Mouse (Mus musculus) liver, embryonic 16.5 days (tissue): ENCODE data around the gene Slc44a3. TPM values are rescaled to one million over a fixed set of nuclear protein-coding genes. Genes with fewer than 3 reads are reported as not detected.
"Not testable (repeated sequence)": the region's sequence is repeated elsewhere in the genome, so short reads cannot be mapped to it uniquely, and the experiment has no call there.

Source experiments
- ATAC-seq: fragments of 200-750 bp; cut with Nextera tagmentation; 2 replicates; pipeline ENCODE4 v1.8.0; 2017; ENCODE audit warnings: low read depth, mild to moderate bottlenecking, moderate number of reproducible peaks, moderate library complexity
- H3K27ac ChIP-seq: fragments of 300-500 bp; sonication (generic); 2 replicates; pipeline ENCODE4 v1.5.1; 2014; ENCODE audit warnings: mild to moderate bottlenecking, low read length
- H3K27me3 ChIP-seq: fragments of 300-500 bp; sonication (generic); 2 replicates; pipeline ENCODE4 v1.6.1; 2014; ENCODE audit warnings: low read depth, low read length, mixed read lengths; ENCODE audit not compliant: control insufficient read depth, insufficient read depth
- H3K36me3 ChIP-seq: fragments of 300-500 bp; sonication (generic); 2 replicates; pipeline ENCODE4 v1.6.1; 2014; ENCODE audit warnings: mild to moderate bottlenecking; ENCODE audit not compliant: control insufficient read depth, insufficient read depth
- H3K4me1 ChIP-seq: fragments of 300-500 bp; sonication (generic); 2 replicates; pipeline ENCODE4 v1.6.1; 2014; ENCODE audit warnings: low read depth, low read length, mixed read lengths; ENCODE audit not compliant: control insufficient read depth
- H3K4me2 ChIP-seq: fragments of 300-500 bp; sonication (generic); 2 replicates; pipeline ENCODE4 v1.6.1; 2014; ENCODE audit warnings: low read depth, low read length, mixed read lengths
- H3K4me3 ChIP-seq: fragments of 300-500 bp; sonication (generic); 2 replicates; pipeline ENCODE4 v1.5.1; 2014; ENCODE audit warnings: low read depth, mild to moderate bottlenecking, low read length
- H3K9ac ChIP-seq: fragments of 300-500 bp; sonication (generic); 2 replicates; pipeline ENCODE4 v1.6.1; 2014; ENCODE audit warnings: low read depth, low read length
- H3K9me3 ChIP-seq: fragments of 300-500 bp; sonication (generic); replicated peaks from 2 replicates; pipeline ENCODE4 v1.6.1; 2016; ENCODE audit warnings: low read length; ENCODE audit not compliant: control insufficient read depth
- WGBS: fragments of 180-500 bp; shearing (Covaris S2); extraction: QIAGEN DNeasy Blood & Tissue Kit; methylation state at CpG from one replicate; pipeline ENCODE4 v1.1.7; 2014; ENCODE audit not compliant: insufficient replicate concordance; 5-methylcytosine and 5-hydroxymethylcytosine counted together
- polyA plus RNA-seq: library from polyadenylated mRNA; unstranded; fragments of >200 nt; fragmentation: Nextera tagmentation; extraction: Ambion mirVana; gene quantifications from 2 replicates; pipeline ENCODE4 v1.2.1, GENCODE M21; 2015

The Slc44a3 gene
- polyA plus RNA-seq, 1 experiment from 2014 or later: 22.8 TPM

DNA sequence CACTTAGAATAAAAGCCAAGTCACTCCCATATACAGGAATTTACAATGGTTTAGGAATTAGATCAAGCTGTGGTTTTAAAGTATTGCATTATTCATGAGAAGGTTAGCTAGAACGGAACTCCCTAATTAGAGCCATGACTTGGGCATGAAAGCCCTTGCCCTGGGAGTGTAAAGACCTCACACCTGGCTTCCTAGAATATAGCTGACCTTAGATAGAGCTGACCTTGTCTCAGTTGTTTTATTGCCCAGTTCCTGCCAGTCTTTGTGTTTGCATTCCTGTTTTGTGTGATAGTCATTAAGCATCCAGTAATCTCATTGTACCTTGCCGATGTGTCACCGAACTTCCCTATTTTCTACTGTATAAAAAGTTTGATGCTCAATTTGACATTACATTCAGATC lies 6.6 kb upstream of the Slc44a3 start:
- not testable (repeated sequence) for H3K36me3 ChIP-seq, H3K9me3 ChIP-seq, H3K4me3 ChIP-seq, ATAC-seq, H3K27ac ChIP-seq, H3K9ac ChIP-seq, H3K27me3 ChIP-seq, H3K4me2 ChIP-seq, H3K4me1 ChIP-seq
- 78% methylated on average over 3 of the region's 3 CpGs for WGBS

DNA sequence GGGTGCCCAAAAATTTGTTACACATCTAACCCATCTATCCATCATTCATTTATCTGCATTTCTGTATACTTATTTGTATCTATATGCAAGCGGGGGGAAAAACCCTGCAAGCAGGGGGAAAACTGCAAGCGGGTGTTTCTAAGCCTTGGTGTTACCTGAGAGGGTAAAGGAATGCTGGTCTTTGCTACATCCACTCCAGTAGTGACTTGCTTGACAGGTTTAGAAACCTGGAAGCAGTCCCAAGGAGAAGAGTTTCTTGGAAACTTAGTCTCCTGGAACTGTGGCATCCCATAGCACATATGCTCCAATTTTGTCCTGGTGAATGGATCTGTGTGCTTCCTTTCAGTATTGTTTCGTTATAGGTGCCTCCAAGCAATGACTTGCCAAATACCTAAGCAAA lies 5.8 kb upstream of the Slc44a3 start:
- Histone ChIP-seq H3K27me3 (no peaks in the 10 kb centered on the region), H3K4me3 (no peak overlapping the region), H3K4me2 (no peak overlapping the region), H3K9ac (no peak overlapping the region), H3K4me1 (no peaks in the 10 kb centered on the region), H3K27ac (no peak overlapping the region), H3K9me3 (no peaks in the 10 kb centered on the region), H3K36me3 (no peaks in the 10 kb centered on the region)
- ATAC-seq: no peak
- WGBS: 73% methylated on average over 3 of the region's 3 CpGs

DNA sequence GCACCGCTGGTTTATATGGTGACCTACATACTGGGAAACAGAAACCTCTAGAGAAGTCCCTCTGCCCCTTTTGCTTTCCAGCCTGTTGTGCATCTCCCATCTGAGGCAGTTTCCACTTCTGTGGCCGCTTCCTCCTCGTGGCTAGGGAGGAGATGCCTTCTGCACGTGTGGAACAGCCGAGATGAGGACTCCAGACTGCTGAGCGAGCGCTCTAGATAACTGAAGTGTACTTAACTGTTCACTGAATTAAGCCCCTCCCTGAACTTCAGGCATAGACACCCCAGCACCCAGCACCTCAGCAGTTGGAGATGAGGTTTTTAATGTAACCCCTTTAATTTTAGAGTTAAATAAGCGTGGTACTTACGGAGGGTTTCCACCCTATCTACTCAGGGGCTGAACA lies 4.6 kb upstream of the Slc44a3 start:
- 41% methylated on average over 9 of the region's 9 CpGs for WGBS
- H3K4me3 ChIP-seq: no peak overlapping the region
- no peak for ATAC-seq
- H3K27ac ChIP-seq: no peak overlapping the region
- H3K9ac ChIP-seq: no peak overlapping the region
- no peaks in the 10 kb centered on the region for H3K27me3 ChIP-seq
- no peaks in the 10 kb centered on the region for H3K4me1 ChIP-seq
- H3K4me2 ChIP-seq: no peak overlapping the region
- no peaks in the 10 kb centered on the region for H3K9me3 ChIP-seq
- H3K36me3 ChIP-seq: no peaks in the 10 kb centered on the region

DNA sequence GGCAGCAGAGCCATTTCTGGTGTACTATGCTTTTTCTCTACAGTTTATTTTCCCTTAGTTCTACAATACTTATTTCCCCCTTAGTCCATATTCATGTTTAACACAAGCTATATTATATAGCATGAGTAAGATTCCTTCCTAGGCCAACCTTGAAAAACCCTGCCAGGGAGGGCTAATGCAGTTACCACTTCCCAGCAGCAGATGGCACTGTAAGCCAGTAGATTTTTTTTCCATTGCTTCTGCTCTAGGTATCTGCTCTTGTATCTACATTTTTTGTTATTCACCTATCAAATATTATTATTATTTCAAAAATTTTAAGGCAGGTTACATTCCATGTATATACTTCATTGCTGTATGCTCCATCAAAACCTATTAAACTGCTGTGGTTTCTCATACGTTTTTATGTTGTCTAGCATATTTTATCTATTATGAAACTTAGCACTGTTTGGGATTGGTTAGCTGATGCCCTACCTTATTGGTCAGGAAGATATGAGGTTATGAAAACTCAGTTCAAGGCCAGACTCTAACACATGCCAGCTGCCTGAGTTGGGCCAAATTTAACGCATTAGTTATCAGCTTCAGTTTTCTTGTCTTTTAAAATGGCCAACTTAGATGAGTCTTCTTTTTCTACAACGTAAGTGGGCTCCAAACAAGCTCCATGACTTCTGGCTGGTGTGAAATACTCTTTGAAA lies 3.8 kb upstream of the Slc44a3 start:
- H3K9ac ChIP-seq: no peak overlapping the region
- 64% methylated on average over 3 of the region's 3 CpGs for WGBS
- H3K4me2 ChIP-seq: no peak overlapping the region
- H3K36me3 ChIP-seq: no peaks in the 10 kb centered on the region
- H3K4me3 ChIP-seq: no peak overlapping the region
- ATAC-seq: no peak
- no peak overlapping the region for H3K27ac ChIP-seq
- H3K27me3 ChIP-seq: no peaks in the 10 kb centered on the region
- no peaks in the 10 kb centered on the region for H3K4me1 ChIP-seq
- no peaks in the 10 kb centered on the region for H3K9me3 ChIP-seq

DNA sequence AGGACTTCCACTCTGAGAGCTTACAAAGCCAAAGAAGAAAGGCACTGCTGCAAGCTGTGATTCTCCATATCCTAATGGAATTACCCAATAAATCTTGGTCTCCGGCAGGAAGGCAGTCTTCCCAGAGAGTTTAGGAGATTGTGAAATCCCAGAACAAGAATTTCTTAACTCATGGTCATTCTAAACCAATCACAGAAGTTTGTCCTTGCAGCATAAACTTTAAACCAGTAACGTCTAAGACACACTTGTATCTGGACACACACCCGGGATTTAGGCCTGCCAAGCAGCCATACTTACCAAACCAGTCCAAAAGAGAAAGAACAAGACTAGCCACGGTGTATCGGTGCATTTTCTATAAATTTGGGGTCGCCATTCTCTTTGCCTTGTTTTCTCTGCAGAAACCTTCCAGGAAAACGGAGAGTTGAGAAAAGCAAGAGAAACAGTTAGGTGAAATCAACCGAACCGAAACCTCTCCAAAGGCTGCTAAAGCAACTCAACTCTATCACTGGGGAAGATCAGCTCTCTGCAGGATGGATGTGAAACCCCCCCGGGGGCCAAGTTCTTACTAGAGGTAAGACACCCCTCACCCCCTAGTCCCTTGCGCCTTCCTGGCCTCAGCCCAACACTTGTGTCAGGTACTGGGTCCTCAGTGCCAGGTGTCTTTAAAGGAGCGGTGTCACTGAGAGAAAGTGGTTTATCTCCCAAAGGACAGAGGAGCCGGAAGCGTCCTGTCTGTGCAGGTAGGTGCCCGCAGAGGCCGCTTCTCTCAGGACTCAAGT lies 645 bp downstream of the Slc44a3 start:
- ATAC-seq: peak; percentile 10; the same call in 1 of the 2 replicates
- Histone ChIP-seq H3K4me3 (peak overlapping the region; percentile 47), H3K4me1 (peaks cover 4% of the 10 kb centered on the region; the same call in 1 of the 2 replicates), H3K27ac (peak overlapping the region; percentile 76), H3K9ac (peak overlapping the region; percentile 46; the same call in 1 of the 2 replicates), H3K27me3 (no peaks in the 10 kb centered on the region), H3K4me2 (peak overlapping the region; percentile 24), H3K36me3 (no peaks in the 10 kb centered on the region), H3K9me3 (no peaks in the 10 kb centered on the region)
- WGBS: 44% methylated on average over 16 of the region's 16 CpGs

DNA sequence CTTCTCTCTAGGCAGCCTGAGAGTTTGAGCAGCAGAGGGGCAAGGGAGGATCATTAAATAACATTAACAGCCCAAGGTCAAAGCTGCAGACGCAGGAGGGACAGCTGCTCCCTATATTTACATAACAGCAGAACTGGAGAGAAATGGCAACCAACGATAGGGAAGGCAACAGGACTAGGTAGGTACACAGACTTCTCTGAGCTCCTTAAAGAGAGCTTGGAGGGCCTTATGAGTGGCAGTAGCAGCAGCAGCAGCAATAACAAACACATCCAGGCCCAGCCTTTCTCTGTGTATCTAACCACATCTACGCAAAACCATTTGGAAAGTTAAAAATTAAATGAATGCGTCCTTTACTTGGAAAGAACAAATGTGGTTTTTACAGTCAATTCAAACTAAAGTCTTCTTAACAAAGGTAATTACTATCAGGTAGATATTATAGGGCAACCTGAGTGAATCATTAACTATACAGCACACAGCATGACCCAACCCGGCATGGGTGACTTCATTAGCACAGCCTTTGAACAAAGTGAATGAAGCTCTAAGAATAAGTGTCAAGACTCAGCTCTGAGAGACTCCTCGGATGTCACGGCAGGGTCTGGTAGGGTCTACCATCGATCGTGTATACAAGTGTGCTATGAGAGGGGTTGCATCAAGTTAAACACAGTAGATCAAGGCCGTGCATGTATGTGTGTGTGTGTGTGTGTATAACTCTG lies 1.5 kb downstream of the Slc44a3 start:
- peak overlapping the region; percentile 34 for H3K4me2 ChIP-seq
- ATAC-seq: peak; percentile 65
- H3K27ac ChIP-seq: peak overlapping the region; percentile 76
- H3K36me3 ChIP-seq: no peaks in the 10 kb centered on the region
- H3K4me1 ChIP-seq: peaks cover 7% of the 10 kb centered on the region; the same call in 1 of the 2 replicates
- H3K4me3 ChIP-seq: peak overlapping the region; percentile 47; the same call in 1 of the 2 replicates
- H3K27me3 ChIP-seq: no peaks in the 10 kb centered on the region
- H3K9me3 ChIP-seq: no peaks in the 10 kb centered on the region
- WGBS: 56% methylated on average over 10 of the region's 10 CpGs
- no peak overlapping the region for H3K9ac ChIP-seq

DNA sequence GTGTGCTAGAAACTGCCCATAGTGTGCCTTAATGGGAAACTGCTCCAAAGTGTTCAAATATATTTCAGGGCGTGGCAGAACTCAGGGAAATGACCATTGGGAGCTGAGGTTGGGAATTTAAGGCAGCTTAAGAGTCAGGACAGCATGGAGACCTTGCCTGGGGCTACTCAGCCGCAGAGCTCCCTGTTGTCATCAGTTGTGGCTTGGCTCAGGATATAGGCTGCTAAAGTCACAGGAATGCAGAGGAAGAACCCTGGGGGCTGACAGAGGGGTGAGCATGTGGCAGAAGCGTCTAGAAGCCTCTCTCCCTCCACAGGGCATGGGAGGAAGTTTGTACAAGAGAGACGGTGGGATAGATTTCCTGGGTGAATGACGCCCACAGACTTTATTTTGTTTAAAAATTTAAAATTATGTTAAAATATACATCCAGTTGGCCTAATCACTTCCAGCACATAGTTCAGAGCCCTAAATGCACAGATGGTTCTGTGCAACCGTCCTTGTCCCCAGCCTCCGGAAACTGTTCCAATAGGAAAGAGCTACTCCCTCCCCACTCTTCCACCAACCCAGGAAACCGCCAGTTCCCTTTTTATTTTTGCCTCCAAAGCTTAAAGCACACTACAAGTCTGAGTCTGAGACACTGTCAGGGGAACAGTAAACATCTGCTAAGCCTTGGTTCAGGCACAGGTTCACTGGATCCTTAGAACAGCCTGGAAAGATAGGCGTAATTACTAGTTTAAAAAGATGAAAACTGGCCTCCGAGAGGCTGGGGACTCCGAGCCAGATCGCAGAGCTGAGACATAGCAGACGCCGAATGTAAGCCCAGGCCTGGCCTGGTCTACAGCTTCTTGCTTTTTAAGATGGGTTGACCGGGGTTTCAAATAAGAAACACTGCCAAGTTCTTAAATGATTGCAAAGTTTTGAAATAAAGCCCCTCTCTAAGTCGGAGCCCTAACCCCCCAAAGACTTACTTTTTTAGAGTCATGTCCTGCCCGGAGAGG lies 5.8 kb downstream of the Slc44a3 start:
- 52% methylated on average over 17 of the region's 17 CpGs for WGBS
- Histone ChIP-seq H3K9me3 (no peaks in the 10 kb centered on the region), H3K27ac (no peak overlapping the region), H3K36me3 (no peaks in the 10 kb centered on the region), H3K9ac (no peak overlapping the region; the same call in 1 of the 2 replicates), H3K27me3 (no peaks in the 10 kb centered on the region), H3K4me3 (no peak overlapping the region), H3K4me1 (peaks cover 7% of the 10 kb centered on the region; the same call in 1 of the 2 replicates), H3K4me2 (no peak overlapping the region)
- ATAC-seq: no peak

DNA sequence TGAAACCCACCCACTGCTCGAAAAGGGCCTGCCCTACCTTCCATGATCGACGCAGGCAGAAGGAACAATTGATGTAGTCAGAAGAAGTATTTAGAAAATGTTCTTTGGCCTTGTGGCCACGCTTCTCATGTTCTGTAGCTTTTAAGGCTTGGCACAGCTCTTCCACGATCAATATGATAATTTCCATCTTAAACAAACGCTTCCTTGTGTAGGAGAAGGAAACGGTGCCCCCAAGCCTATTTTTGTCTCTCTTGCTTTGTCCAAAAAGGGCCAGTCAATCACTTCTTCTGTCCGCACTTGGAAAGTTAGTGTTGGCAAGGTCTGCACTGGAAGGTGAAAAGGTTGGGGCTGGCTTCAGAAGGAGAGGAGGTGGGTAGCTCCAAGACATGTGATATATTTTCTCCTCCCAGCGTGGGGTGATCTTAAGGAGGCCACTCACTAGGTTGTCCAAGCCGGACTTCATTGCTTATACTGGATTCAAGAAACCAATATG lies 10.5 kb downstream of the Slc44a3 start:
- Histone ChIP-seq H3K4me3 (no peak overlapping the region), H3K27me3 (no peaks in the 10 kb centered on the region), H3K4me1 (peaks cover 3% of the 10 kb centered on the region; the same call in 1 of the 2 replicates), H3K36me3 (no peaks in the 10 kb centered on the region), H3K4me2 (no peak overlapping the region), H3K9ac (no peak overlapping the region), H3K9me3 (no peaks in the 10 kb centered on the region; the same call in 1 of the 2 replicates), H3K27ac (no peak overlapping the region)
- ATAC-seq: no peak
- 61% methylated on average over 10 of the region's 10 CpGs for WGBS
